Mouse (Mus musculus): ENCODE results near the gene Dalrd3.

The Dalrd3 gene

GRCm38 (mm10) chr9:108569381-108570206, at the start of gene Dalrd3:
TSS of gene Dalrd3 (plus strand) at chr9:108569886.
- DNase-seq (ENCODE audit: low spot score in 2 of 2): peak; percentile 79 to 88

GRCm38 (mm10) chr9:108521604-108522003, 48.1 kb upstream of the Dalrd3 start:
- DNase-seq (ENCODE audit: low spot score in 2 of 2): no peak

GRCm38 (mm10) chr9:108523341-108523740, 46.3 kb upstream of the Dalrd3 start:
- no peak for DNase-seq (ENCODE audit: low spot score in 2 of 2)

- DNase-seq (ENCODE audit: low spot score in 2 of 2): no peak
Measured at GRCm38 (mm10) chr9:108525400-108525799, 44.3 kb upstream of the Dalrd3 start.

GRCm38 (mm10) chr9:108530954-108531353, 38.7 kb upstream of the Dalrd3 start:
- no peak for DNase-seq (ENCODE audit: low spot score in 2 of 2)

GRCm38 (mm10) chr9:108531496-108531895, 38.2 kb upstream of the Dalrd3 start:
- no peak for DNase-seq (ENCODE audit: low spot score in 2 of 2)

- DNase-seq (ENCODE audit: low spot score in 2 of 2): no peak
Measured at GRCm38 (mm10) chr9:108540846-108541245, 28.8 kb upstream of the Dalrd3 start.

- no peak for DNase-seq (ENCODE audit: low spot score in 2 of 2)
Measured at GRCm38 (mm10) chr9:108545986-108546385, 23.7 kb upstream of the Dalrd3 start.

- DNase-seq (ENCODE audit: low spot score in 2 of 2): no peak
Measured at GRCm38 (mm10) chr9:108546875-108547274, 22.8 kb upstream of the Dalrd3 start.

- DNase-seq (ENCODE audit: low spot score in 2 of 2): no peak
Measured at GRCm38 (mm10) chr9:108559169-108559568, 10.5 kb upstream of the Dalrd3 start.

- peak; percentile 81 to 93 for DNase-seq (ENCODE audit: low spot score in 2 of 2)
Measured at GRCm38 (mm10) chr9:108560227-108560841, 9.4 kb upstream of the Dalrd3 start, which contains the start of gene Impdh2. TSS of gene Impdh2 (plus strand) at chr9:108560286.

GRCm38 (mm10) chr9:108563671-108564070, 6.0 kb upstream of the Dalrd3 start:
- DNase-seq (ENCODE audit: low spot score in 2 of 2): no peak

- no peak for DNase-seq (ENCODE audit: low spot score in 2 of 2)
Measured at GRCm38 (mm10) chr9:108564131-108564530, 5.6 kb upstream of the Dalrd3 start.

- no peak for DNase-seq (ENCODE audit: low spot score in 2 of 2)
Measured at GRCm38 (mm10) chr9:108565881-108566814, 3.5 kb upstream of the Dalrd3 start.

- DNase-seq (ENCODE audit: low spot score in 2 of 2): peak; percentile 89 to 96
Measured at GRCm38 (mm10) chr9:108566815-108567776, 2.6 kb upstream of the Dalrd3 start, which contains the start of gene Ndufaf3. TSS of gene Ndufaf3 (minus strand) at chr9:108567434.

GRCm38 (mm10) chr9:108567931-108568419, 1.7 kb upstream of the Dalrd3 start:
- DNase-seq (ENCODE audit: low spot score in 2 of 2): peak in 1 of 2 experiments; percentile 19

GRCm38 (mm10) chr9:108568511-108568921, 1.2 kb upstream of the Dalrd3 start:
- DNase-seq (ENCODE audit: low spot score in 2 of 2): no peak

- peak; percentile 65 to 78 for DNase-seq (ENCODE audit: low spot score in 2 of 2)
Measured at GRCm38 (mm10) chr9:108570207-108570896, 666 bp downstream of the Dalrd3 start.

- DNase-seq (ENCODE audit: low spot score in 2 of 2): no peak
Measured at GRCm38 (mm10) chr9:108571401-108571973, 1.8 kb downstream of the Dalrd3 start.

Measured in cerebellum, postnatal 4 days (tissue).